7 mouse cellular contexts compared by ENCODE assay signal in the genomic region with DNA sequence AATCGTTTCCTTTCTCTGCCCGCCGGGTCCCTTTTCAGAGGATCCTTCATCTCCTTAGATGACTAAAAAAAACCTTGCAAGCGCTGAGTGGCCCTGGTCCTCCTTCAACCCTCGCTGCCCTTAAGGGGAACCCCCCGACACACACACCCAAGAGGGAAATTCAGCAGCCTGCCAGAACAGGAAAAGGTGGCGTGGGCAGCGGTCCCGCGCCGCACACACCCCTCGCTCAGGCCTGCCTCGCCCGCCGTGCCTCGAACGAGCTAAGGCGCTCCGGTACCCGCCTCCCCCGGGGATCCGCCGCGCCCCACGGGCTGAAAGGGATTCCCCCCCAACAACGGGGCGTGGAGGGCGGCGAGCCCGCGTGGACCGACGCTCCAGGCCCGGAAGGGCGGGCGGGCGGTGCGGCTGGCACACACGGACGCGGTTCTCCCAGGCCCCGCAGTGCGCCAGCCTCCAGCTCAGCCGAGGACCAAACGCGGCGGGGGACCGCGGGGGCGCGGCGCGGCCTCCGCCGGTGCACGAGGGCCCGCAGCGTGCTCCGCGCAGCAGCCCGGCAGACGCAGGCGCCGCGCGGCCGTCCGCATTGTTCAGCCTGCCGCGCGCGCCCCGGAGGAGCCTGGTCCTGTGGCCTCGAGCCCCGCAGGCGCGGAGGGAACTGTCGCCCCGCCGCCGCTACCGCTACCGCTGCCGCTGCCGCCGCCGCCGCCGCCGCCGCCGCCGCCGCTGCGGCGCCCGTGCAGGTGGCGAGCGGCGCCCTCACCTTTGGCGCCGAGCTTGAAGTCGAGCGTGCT. TPM values are rescaled to one million over a fixed set of nuclear protein-coding genes. Genes with fewer than 3 reads are reported as not detected.
DNase-seq lines count a peak whose midpoint lies in the region; ATAC-seq lines count a peak whose summit lies in the region.

No protein-coding gene starts in this region.

- DNase-seq in NIH3T3 (ENCODE audit: low read depth): peak; percentile 38
- peak; percentile 8 for DNase-seq in brain, embryonic 18.5 days (ENCODE audit: low read depth, low spot score)
- DNase-seq in hindbrain, embryonic 14.5 days (ENCODE audit: low spot score): peak; percentile 34
- DNase-seq in limb, embryonic 10.5 days (ENCODE audit: low spot score): peak; percentile 43
- DNase-seq in midbrain, embryonic 11.5 days (ENCODE audit: low spot score, missing footprints): peak; percentile 92
- DNase-seq in spleen, adult 18-20 months: peak; percentile 40 to 43

- H3K4me3 ChIP-seq in forebrain, embryonic 15.5 days: peak overlapping the region; percentile 66
- peak overlapping the region; percentile 63 for H3K4me3 ChIP-seq in hindbrain, embryonic 14.5 days (replicated peaks; ENCODE audit: low read length)
- H3K4me3 ChIP-seq in limb, embryonic 10.5 days: peak overlapping the region; percentile 71
- H3K4me3 ChIP-seq in midbrain, embryonic 11.5 days (ENCODE audit: low read depth, low read length): peak overlapping the region; percentile 61

- H3K27me3 ChIP-seq in forebrain, embryonic 15.5 days: no peaks in the 10 kb centered on the region
- no peaks in the 10 kb centered on the region for H3K27me3 ChIP-seq in hindbrain, embryonic 14.5 days (ENCODE audit: control insufficient read depth, insufficient read depth, low read length)
- H3K27me3 ChIP-seq in limb, embryonic 10.5 days (ENCODE audit: low read depth, poor library complexity, severe bottlenecking): peaks cover 58% of the 10 kb centered on the region
- H3K27me3 ChIP-seq in midbrain, embryonic 11.5 days (ENCODE audit: control insufficient read depth, insufficient read depth, low read length): no peaks in the 10 kb centered on the region

- 28% methylated on average over 56 of the region's 104 CpGs for WGBS in forebrain, embryonic 15.5 days
- 24% methylated on average over 26 of the region's 104 CpGs for WGBS in hindbrain, embryonic 14.5 days
- WGBS in limb, embryonic 10.5 days: 30% methylated on average over 83 of the region's 104 CpGs
- WGBS in midbrain, embryonic 11.5 days: 20% methylated on average over 41 of the region's 104 CpGs

- H3K36me3 ChIP-seq in forebrain, embryonic 15.5 days: no peaks in the 10 kb centered on the region
- no peaks in the 10 kb centered on the region for H3K36me3 ChIP-seq in hindbrain, embryonic 14.5 days (replicated peaks; ENCODE audit: control insufficient read depth, insufficient read depth)
- no peaks in the 10 kb centered on the region for H3K36me3 ChIP-seq in limb, embryonic 10.5 days
- no peaks in the 10 kb centered on the region for H3K36me3 ChIP-seq in midbrain, embryonic 11.5 days (ENCODE audit: control insufficient read depth, insufficient read depth, low read length)

- H3K27ac ChIP-seq in forebrain, embryonic 15.5 days (replicated peaks): peak overlapping the region; percentile 94
- H3K27ac ChIP-seq in hindbrain, embryonic 14.5 days: peak overlapping the region; percentile 95
- peak overlapping the region; percentile 95 for H3K27ac ChIP-seq in limb, embryonic 10.5 days
- H3K27ac ChIP-seq in midbrain, embryonic 11.5 days (ENCODE audit: low read depth, low read length): peak overlapping the region; percentile 80

- H3K9me3 ChIP-seq in forebrain, embryonic 15.5 days: no peaks in the 10 kb centered on the region
- H3K9me3 ChIP-seq in hindbrain, embryonic 14.5 days (ENCODE audit: control insufficient read depth, low read length): no peaks in the 10 kb centered on the region
- H3K9me3 ChIP-seq in limb, embryonic 10.5 days (replicated peaks): no peaks in the 10 kb centered on the region
- no peaks in the 10 kb centered on the region for H3K9me3 ChIP-seq in midbrain, embryonic 11.5 days (ENCODE audit: control insufficient read depth, low read length)

- peak overlapping the region; percentile 46 for H3K4me2 ChIP-seq in forebrain, embryonic 15.5 days (replicated peaks)
- H3K4me2 ChIP-seq in hindbrain, embryonic 14.5 days (replicated peaks): peak overlapping the region; percentile 50
- peak overlapping the region; percentile 44 for H3K4me2 ChIP-seq in midbrain, embryonic 11.5 days

- peak overlapping the region; percentile 75 for H3K9ac ChIP-seq in forebrain, embryonic 15.5 days (replicated peaks)
- peak overlapping the region; percentile 85 for H3K9ac ChIP-seq in hindbrain, embryonic 14.5 days
- peak overlapping the region; percentile 87 for H3K9ac ChIP-seq in midbrain, embryonic 11.5 days (ENCODE audit: low read length)

- peaks cover 13% of the 10 kb centered on the region for H3K4me1 ChIP-seq in forebrain, embryonic 15.5 days
- H3K4me1 ChIP-seq in hindbrain, embryonic 14.5 days (replicated peaks; ENCODE audit: control insufficient read depth, insufficient read depth, low read length): peaks cover 6% of the 10 kb centered on the region; the same call in 1 of the 2 replicates
- H3K4me1 ChIP-seq in limb, embryonic 10.5 days: peaks cover 7% of the 10 kb centered on the region; the same call in 1 of the 2 replicates
- H3K4me1 ChIP-seq in midbrain, embryonic 11.5 days (ENCODE audit: control insufficient read depth, insufficient read depth, low read length): peaks cover 6% of the 10 kb centered on the region; the same call in 1 of the 2 replicates

- ATAC-seq in forebrain, embryonic 15.5 days (replicated peaks): peak; percentile 71
- peak; percentile 77 for ATAC-seq in hindbrain, embryonic 14.5 days (ENCODE audit: low FRiP score)
- ATAC-seq in midbrain, embryonic 11.5 days (ENCODE audit: low FRiP score): peak; percentile 78

RNA-seq across cellular contexts. Expression of a gene that starts 0.7 kb away (rescaled TPM):
- 113 and 115 TPM in 2 replicates for polyA plus RNA-seq in forebrain, embryonic 15.5 days (2015; fragmentation: Nextera tagmentation; extraction: Ambion mirVana)
- polyA plus RNA-seq in hindbrain, embryonic 14.5 days (2014; fragmentation: Nextera tagmentation; extraction: Ambion mirVana): 149 and 164 TPM in 2 replicates
- 75.2 and 84.0 TPM in 2 replicates for polyA plus RNA-seq in limb, embryonic 10.5 days (2016; fragmentation: Nextera tagmentation; extraction: Ambion mirVana)
- polyA plus RNA-seq in midbrain, embryonic 11.5 days (2014; fragmentation: Nextera tagmentation; extraction: Ambion mirVana): 112 and 118 TPM in 2 replicates

Comparison
In these comparisons a context has a peak if more than half of its experiments do, and no peak if none do; other contexts are left out.
1. Peak in every context shown above with its lines: DNase-seq, ATAC-seq, H3K4me3 ChIP-seq and H3K27ac ChIP-seq.
2. DNase-seq: peak in every context shown above with its lines; median percentile 92 in midbrain, embryonic 11.5 days; 43 in limb, embryonic 10.5 days; 42 in spleen, adult 18-20 months; 38 in NIH3T3; 34 in hindbrain, embryonic 14.5 days; 8 in brain, embryonic 18.5 days.